Mouse (Mus musculus) brain, adult 2 months (tissue): Measurements from ENCODE around the gene Gpc5.
"Not testable (repeated sequence)": the region's sequence is repeated elsewhere in the genome, so short reads cannot be mapped to it uniquely, and the experiment has no call there.

Source experiments
- DNase-seq: peaks from one replicate; pipeline ENCODE4 v3.0.0; 2011; ENCODE audit warnings: low read depth, low spot score

The Gpc5 gene

GRCm38 (mm10) chr14:115092081-115092480 lies at the start of gene Gpc5:
TSS of gene Gpc5 (plus strand) at chr14:115092215.
- DNase-seq, result peak; percentile 91

- DNase-seq, result no peak
These were observed 49.4 kb upstream of the Gpc5 start for GRCm38 (mm10) chr14:115042660-115043059.

GRCm38 (mm10) chr14:115044016-115044415 lies 48.0 kb upstream of the Gpc5 start:
- no peak for DNase-seq

GRCm38 (mm10) chr14:115045712-115046111 lies 46.3 kb upstream of the Gpc5 start:
- DNase-seq, result no peak

GRCm38 (mm10) chr14:115047316-115047715 lies 44.7 kb upstream of the Gpc5 start:
- DNase-seq, result no peak

- no peak for DNase-seq
These were observed 43.8 kb upstream of the Gpc5 start for GRCm38 (mm10) chr14:115047990-115048862.

GRCm38 (mm10) chr14:115048863-115049566 lies 43.0 kb upstream of the Gpc5 start:
- DNase-seq, result no peak

- DNase-seq, result no peak
These were observed 42.2 kb upstream of the Gpc5 start for GRCm38 (mm10) chr14:115049831-115050230.

- no peak for DNase-seq
These were observed 40.8 kb upstream of the Gpc5 start for GRCm38 (mm10) chr14:115051106-115051760.

GRCm38 (mm10) chr14:115052371-115052770 lies 39.6 kb upstream of the Gpc5 start:
- DNase-seq, result no peak

GRCm38 (mm10) chr14:115054252-115054651 lies 37.8 kb upstream of the Gpc5 start:
- DNase-seq, result no peak

GRCm38 (mm10) chr14:115057524-115057923 lies 34.5 kb upstream of the Gpc5 start:
- DNase-seq, result no peak

- DNase-seq, result not testable (repeated sequence)
These were observed 25.9 kb upstream of the Gpc5 start for GRCm38 (mm10) chr14:115066164-115066563.

- peak; percentile 74 for DNase-seq
These were observed 21.5 kb upstream of the Gpc5 start for GRCm38 (mm10) chr14:115070534-115070933.

GRCm38 (mm10) chr14:115077340-115077739 lies 14.7 kb upstream of the Gpc5 start:
- no peak for DNase-seq

GRCm38 (mm10) chr14:115078064-115078463 lies 14.0 kb upstream of the Gpc5 start:
- no peak for DNase-seq

- DNase-seq, result no peak
These were observed 10.1 kb upstream of the Gpc5 start for GRCm38 (mm10) chr14:115081728-115082502.

GRCm38 (mm10) chr14:115090516-115090915 lies 1.5 kb upstream of the Gpc5 start:
- DNase-seq, result no peak

- peak; percentile 30 for DNase-seq
These were observed 495 bp downstream of the Gpc5 start for GRCm38 (mm10) chr14:115092510-115092909.

- no peak for DNase-seq
These were observed 937 bp downstream of the Gpc5 start for GRCm38 (mm10) chr14:115092952-115093351.

- no peak for DNase-seq
These were observed 8.7 kb downstream of the Gpc5 start for GRCm38 (mm10) chr14:115100617-115101299.
